Mouse (Mus musculus) olfactory bulb, adult 2 months (tissue): ENCODE measurements at regions not wholly inside any gene's neighbourhood (a gene's known extent, or its start where the extent isn't known, plus 50 kb on each side); places are given as distances from the start of the nearest gene placed in this dataset.

Source experiments
- CTCF ChIP-seq: fragments of 200-500 bp; IDR thresholded peaks from 2 replicates; pipeline ENCODE4 v1.5.1; 2012; ENCODE audit warnings: low read depth, mild to moderate bottlenecking, low read length, moderate library complexity; ENCODE audit not compliant: insufficient read depth
- POLR2A ChIP-seq: fragments of 200-500 bp; IDR thresholded peaks from 2 replicates; pipeline ENCODE4 v1.6.1; 2012; ENCODE audit warnings: mild to moderate bottlenecking, low read depth, low read length, moderate library complexity; ENCODE audit not compliant: insufficient read depth

- TF ChIP-seq POLR2A = no peak
- TF ChIP-seq CTCF = no peak
Measured at GRCm38 (mm10) chr14:60444552-60444937, 71.5 kb downstream of the Amer2 start.
